Mouse (Mus musculus) hindbrain, embryonic 13.5 days (tissue): ENCODE measurements at regions not wholly inside any gene's neighbourhood (a gene's known extent, or its start where the extent isn't known, plus 50 kb on each side); places are given as distances from the start of the nearest gene placed in this dataset.

ENCODE experiments used
- ATAC-seq: fragments of 200-750 bp; cut with Nextera tagmentation; 2 replicates; pipeline ENCODE4 v1.8.0; 2017; ENCODE audit warnings: moderate TSS enrichment; ENCODE audit not compliant: low FRiP score
- H3K27ac ChIP-seq: fragments of 300-500 bp; sonication (generic); 2 replicates; pipeline ENCODE4 v1.5.1; 2015; ENCODE audit warnings: inconsistent platforms, mild to moderate bottlenecking, moderate library complexity
- H3K27me3 ChIP-seq: fragments of 300-500 bp; sonication (generic); 2 replicates; pipeline ENCODE4 v1.6.1; 2015; ENCODE audit warnings: mild to moderate bottlenecking, inconsistent platforms
- H3K36me3 ChIP-seq: fragments of 300-500 bp; sonication (generic); 2 replicates; pipeline ENCODE4 v1.6.1; 2015; ENCODE audit warnings: mild to moderate bottlenecking, inconsistent platforms
- H3K4me1 ChIP-seq: fragments of 300-500 bp; sonication (generic); replicated peaks from 2 replicates; pipeline ENCODE4 v1.6.1; 2015; ENCODE audit warnings: inconsistent platforms
- H3K4me2 ChIP-seq: fragments of 300-500 bp; sonication (generic); 2 replicates; pipeline ENCODE4 v1.6.1; 2015; ENCODE audit warnings: inconsistent platforms, mild to moderate bottlenecking, moderate library complexity
- H3K4me3 ChIP-seq: fragments of 300-500 bp; sonication (generic); 2 replicates; pipeline ENCODE4 v1.5.1; 2015; ENCODE audit warnings: mild to moderate bottlenecking, inconsistent platforms
- H3K9ac ChIP-seq: fragments of 300-500 bp; sonication (generic); 2 replicates; pipeline ENCODE4 v1.6.1; 2015; ENCODE audit warnings: mild to moderate bottlenecking, inconsistent platforms
- H3K9me3 ChIP-seq: fragments of 300-500 bp; sonication (generic); 2 replicates; pipeline ENCODE4 v1.6.1; 2016; ENCODE audit warnings: inconsistent platforms
- WGBS: fragments of 180-500 bp; shearing (Covaris S2); methylation state at CpG from one replicate; pipeline ENCODE4 v1.1.7; 2015; 5-methylcytosine and 5-hydroxymethylcytosine counted together

DNA sequence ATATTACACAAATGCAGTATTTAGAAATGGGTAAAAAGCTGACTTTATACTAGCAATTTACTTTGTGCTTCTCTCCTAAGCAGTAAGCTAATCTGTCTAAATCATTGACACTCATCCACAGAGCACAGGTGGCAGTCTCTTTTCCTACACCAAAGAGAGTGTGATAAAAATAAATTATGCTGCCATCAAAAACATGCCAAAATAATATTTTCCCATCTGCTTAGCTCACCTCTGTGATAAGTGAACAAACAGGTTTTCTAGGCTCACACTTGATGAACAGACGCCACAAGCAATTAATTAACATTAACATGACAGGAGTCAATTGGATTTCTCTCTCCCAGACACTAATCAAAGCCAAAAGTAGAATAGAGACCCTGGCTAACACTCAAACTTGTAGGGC, 451.2 kb downstream of the Bmp2 start:
- ATAC-seq, result no peak
- no peaks in the 10 kb centered on the region for H3K36me3 ChIP-seq

DNA sequence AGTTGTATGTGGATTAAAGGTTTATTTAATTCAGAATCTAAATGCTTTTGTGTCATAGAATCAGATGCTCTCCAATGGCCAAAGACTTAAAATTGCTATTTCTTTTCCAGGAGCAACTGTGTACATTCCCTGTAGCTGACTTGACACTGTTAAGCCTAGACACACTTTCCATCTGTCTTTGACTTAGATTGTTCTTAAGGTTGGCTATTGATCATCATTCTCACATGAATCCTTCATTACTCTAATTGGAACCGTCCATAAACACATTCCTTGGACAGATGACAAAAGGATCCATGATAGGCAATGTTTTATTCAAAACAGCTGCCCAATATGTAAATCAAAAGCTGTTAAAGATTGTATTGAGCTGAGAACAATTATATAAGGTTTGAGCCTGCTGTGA, 442.8 kb downstream of the Bmp2 start:
- H3K36me3 ChIP-seq, result no peaks in the 10 kb centered on the region
- 45% methylated on average over 1 of the region's 1 CpGs for WGBS

More for the DNA sequence above, 451.2 kb downstream of the Bmp2 start:
- H3K4me1 ChIP-seq, result no peaks in the 10 kb centered on the region
- H3K9ac ChIP-seq, result no peak overlapping the region
- no peak overlapping the region for H3K4me2 ChIP-seq
- no peaks in the 10 kb centered on the region for H3K9me3 ChIP-seq
- H3K27ac ChIP-seq, result no peak overlapping the region
- H3K27me3 ChIP-seq, result no peaks in the 10 kb centered on the region
- 65% methylated on average over 1 of the region's 1 CpGs for WGBS
- H3K4me3 ChIP-seq, result no peak overlapping the region

DNA sequence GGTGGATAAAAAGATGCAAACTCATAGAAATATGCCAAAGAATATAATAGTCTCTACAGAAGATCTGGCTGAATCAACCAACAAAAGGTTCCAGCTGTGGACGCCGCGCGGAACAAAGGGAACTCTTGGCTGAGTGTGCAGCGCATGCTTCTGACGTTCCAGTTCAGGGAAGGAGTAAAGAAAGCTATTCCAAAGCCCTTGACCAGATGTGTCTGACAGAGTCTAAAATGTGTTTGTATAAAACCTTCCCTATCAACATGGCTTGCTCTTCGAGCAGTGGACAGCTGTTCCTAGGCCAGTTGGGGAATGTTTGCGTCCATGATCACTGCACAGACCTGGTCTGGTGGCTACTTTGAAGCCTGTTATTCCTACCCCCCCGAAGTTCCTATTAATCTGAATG, 442.4 kb downstream of the Bmp2 start:
- Histone ChIP-seq H3K4me1 (no peaks in the 10 kb centered on the region), H3K9me3 (no peaks in the 10 kb centered on the region), H3K4me2 (no peak overlapping the region), H3K9ac (no peak overlapping the region), H3K27me3 (no peaks in the 10 kb centered on the region), H3K27ac (no peak overlapping the region), H3K4me3 (no peak overlapping the region), H3K36me3 (no peaks in the 10 kb centered on the region)
- ATAC-seq, result no peak
- WGBS, result 82% methylated on average over 9 of the region's 9 CpGs

More for the DNA sequence above, 442.8 kb downstream of the Bmp2 start:
- H3K4me3 ChIP-seq, result no peak overlapping the region
- no peaks in the 10 kb centered on the region for H3K4me1 ChIP-seq
- no peak overlapping the region for H3K27ac ChIP-seq
- H3K27me3 ChIP-seq, result no peaks in the 10 kb centered on the region
- no peak overlapping the region for H3K9ac ChIP-seq
- no peak overlapping the region for H3K4me2 ChIP-seq
- no peaks in the 10 kb centered on the region for H3K9me3 ChIP-seq
- no peak for ATAC-seq

DNA sequence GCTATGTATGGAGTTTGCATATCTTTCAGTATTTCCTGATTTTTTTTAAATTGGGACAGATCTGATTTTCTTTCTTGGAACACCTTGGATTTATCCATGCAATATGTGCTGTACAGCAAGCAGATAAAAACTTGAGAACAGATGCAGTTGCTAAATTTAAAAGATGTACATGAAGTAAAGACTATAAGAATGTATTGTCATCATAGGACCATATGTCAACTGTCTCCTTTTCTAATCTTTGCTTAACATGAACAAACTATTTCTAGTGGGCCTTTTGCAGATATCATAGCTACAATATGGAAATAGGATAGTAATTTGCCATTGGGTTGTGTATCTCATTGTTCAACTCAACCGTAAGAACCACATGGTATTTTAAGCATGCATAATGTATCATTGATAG, 435.7 kb downstream of the Bmp2 start:
- H3K27ac ChIP-seq, result no peak overlapping the region
- no peaks in the 10 kb centered on the region for H3K27me3 ChIP-seq
- 81% methylated on average over 1 of the region's 1 CpGs for WGBS
- no peaks in the 10 kb centered on the region for H3K4me1 ChIP-seq
- no peak for ATAC-seq
- H3K4me3 ChIP-seq, result no peak overlapping the region
- no peak overlapping the region for H3K9ac ChIP-seq
- no peaks in the 10 kb centered on the region for H3K36me3 ChIP-seq
- no peaks in the 10 kb centered on the region for H3K9me3 ChIP-seq
- no peak overlapping the region for H3K4me2 ChIP-seq
